Mouse (Mus musculus): ENCODE measurements around the gene Fer.
A peak's percentile ranks its signal among the peaks of the same experiment; 100 is the strongest.

Gene Fer

DNA sequence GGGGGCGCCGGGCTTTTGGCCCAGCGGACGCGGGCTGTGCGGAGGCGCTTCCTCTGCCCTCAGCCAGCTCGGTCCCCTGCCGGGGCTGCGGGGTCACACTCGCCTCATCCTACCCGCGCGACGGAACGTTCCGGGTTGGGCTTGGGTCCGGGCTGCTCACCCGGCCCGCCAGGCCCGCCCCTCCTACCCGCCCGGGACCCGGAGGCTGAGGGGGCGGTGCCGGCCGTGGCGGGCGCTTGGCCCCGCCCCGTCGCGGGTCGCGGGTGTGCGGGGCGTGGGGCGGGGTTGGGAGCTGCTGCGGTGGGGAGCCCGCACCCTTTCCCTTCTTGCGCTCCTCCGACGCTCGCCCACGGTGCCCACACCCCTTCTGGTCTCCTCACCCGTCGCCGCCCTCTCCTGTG is 1.3 kb downstream of the Fer start:
- no peak for DNase-seq (ENCODE audit: low read depth, low spot score)

DNA sequence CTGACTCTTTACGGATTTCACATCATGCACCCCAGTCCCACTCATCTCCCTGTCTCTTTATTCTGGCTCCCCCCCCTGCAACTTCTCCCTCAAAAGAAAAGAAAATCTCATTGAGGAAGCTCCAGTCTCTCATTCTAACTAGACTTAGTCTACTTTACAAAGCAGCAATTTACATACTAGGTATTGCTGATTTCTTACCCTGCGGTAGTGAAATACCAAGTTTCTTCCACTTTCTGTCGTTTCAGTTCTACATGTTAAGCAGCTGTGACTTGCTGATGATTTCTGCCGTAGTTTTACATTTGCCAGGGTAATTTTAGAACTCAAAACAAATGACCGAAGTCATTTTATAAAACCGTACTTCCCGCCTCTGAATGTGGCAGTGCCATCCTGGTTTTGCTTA is 8.9 kb downstream of the Fer start:
- DNase-seq (ENCODE audit: low read depth, low spot score), result peak; percentile 83

DNA sequence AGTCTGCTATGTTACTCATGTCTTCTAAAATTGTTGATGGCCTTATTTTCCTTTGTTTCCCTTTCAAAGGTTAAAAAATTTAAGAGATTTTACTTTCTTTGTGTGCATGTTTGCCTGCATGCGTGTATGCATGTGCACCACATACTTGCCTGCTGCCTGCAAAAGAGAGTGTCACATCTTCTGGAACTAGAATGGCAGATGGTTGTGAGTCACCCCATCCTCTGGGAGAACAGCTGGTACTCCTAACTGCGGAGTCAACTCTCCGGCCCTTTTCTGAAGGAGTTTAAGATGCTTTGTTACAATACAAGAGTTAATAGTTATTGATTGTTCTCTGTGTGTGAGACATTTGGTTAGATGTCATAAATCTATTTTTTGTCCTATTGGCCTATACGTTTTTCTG is 16.0 kb downstream of the Fer start:
- DNase-seq (ENCODE audit: low read depth, low spot score), result no peak

DNA sequence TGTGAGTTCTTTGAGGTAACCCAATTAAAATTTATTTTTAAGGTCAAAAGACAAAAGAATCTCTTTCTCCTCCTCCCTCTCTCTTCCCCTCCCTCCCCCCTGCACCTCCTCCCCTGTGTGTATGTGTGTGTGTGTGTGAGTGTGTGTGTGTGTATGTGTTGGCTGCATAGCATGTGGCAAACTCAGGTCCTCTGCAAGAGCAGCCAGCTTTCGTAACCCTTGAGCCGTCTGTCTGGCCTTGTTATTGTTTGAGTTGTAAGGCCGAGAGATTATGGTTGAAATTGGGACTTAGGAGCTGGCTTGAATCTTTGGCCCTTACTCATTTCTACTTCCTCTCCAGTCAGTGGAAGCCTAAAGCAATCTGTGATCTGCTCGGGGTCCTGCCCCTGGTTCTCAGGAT is 17.1 kb downstream of the Fer start:
- DNase-seq (ENCODE audit: low read depth, low spot score), result no peak

DNA sequence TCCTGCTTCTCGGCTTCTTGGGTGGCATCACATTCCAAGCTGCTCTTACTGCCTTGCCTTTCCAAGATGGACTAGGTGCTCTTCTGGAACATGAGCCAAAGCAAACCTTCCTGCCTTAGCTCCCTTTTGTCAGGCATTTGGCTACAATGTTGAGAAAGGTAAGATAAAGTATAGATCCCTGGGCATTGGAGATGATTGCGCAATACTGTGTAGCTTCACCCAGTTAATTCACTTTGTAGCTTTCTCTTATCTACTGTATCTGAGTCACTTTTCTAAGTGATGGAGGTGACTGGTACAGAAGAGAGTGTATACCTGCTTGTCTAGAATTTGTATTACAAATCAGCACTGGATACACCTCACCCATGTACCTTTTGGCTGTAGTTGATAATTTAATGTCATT is 24.1 kb downstream of the Fer start:
- no peak for DNase-seq (ENCODE audit: low read depth, low spot score)

DNA sequence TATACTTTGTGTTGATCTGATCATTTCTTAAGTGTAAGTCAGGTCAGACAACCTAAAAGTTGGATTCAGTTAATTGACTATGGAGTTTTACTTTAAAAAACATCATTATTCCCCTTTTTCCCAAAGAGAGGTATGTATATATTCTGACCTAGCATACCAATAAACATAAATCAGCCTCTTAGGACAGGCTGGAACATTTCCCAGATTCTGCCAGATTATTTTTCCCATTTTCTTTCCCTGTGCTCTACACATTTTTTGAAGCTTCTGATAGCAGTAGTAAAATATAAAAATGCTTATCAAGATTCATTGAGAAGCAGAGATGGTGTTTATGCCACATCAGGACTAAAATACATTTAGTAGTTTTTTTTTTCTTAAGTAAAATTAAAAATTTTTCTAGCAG is 27.7 kb downstream of the Fer start:
- DNase-seq (ENCODE audit: low read depth, low spot score), result no peak

DNA sequence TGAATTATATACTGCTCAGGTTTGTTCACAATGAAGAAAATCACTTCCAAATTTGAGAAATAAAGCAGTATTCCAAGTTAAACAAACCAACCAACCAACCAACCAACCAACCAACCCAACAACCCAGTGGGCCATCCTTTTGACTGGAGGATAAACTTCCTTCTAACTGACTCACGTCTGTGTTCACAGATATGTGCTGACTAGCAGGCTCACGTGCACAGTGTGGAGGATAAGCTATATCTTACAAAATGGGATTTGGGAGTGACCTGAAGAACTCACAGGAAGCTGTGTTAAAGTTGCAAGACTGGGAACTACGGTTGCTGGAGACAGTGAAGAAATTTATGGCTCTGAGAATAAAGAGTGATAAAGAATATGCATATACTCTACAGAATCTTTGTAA is 33.0 kb downstream of the Fer start:
- no peak for DNase-seq (ENCODE audit: low read depth, low spot score)

DNA sequence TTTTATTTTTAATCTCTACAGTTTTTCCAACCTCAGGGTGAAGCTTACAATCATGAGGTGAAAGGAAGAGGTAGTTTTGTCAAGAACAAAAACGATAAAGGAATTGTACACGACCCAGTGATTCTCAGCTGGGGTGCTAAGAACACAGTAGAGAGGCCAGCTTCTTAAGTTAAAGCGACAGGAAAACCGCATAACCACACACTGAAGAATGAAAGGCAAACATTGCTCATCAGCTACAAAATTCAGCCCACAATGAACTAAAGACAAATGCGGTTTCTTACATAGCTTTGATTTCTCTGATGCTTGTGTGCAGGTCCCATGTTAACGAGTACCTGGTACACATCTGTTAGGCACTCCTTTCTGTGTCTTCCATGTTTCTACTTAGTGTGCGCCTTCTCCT is 34.2 kb downstream of the Fer start:
- no peak for DNase-seq (ENCODE audit: low read depth, low spot score)

DNA sequence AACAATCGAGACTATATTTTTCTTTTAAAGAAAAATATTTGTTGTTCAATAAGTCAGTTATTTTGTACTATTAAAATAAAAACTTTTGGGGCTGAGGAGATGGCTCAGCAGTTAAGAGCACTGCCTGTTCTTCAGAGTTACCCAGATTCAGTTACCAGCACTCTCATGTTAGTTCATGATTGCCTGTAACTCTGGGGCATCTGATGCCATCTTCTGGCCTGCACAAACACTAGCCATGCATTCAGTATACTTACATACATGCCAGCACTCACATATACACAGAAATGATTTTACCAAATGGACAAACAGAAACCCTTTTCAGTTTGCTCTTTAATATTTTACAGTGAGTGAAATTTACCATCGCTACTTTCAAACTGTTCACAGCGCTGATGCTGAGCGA is 46.4 kb downstream of the Fer start:
- peak; percentile 31 for DNase-seq (ENCODE audit: low read depth, low spot score)

DNA sequence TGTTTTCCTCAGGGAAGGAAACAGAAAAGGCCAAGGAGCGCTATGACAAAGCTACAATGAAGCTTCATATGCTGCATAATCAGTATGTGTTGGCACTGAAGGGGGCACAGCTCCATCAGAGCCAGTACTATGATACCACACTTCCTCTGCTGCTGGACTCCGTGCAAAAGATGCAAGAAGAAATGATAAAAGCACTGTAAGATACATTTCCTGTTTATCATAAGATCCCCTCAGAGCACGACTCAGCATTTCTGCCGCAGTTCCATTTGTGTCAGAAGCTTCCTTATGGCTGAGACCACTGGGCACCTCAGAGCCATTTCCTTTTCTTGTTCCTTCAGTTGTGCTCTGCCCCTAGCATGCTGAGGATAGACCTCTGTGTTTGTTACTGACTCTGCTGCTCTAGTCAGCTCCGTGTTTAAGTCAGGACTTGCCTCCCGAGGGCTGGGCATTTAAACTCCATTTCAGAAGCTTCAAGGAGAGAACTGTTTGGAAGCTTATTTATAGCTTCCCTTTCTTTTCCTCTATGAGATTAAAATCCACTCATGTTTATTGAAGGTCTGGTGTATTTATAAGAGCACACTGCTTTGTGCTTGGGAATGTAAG is 58.8 kb downstream of the Fer start:
- DNase-seq (ENCODE audit: low read depth, low spot score), result peak; percentile 36

DNA sequence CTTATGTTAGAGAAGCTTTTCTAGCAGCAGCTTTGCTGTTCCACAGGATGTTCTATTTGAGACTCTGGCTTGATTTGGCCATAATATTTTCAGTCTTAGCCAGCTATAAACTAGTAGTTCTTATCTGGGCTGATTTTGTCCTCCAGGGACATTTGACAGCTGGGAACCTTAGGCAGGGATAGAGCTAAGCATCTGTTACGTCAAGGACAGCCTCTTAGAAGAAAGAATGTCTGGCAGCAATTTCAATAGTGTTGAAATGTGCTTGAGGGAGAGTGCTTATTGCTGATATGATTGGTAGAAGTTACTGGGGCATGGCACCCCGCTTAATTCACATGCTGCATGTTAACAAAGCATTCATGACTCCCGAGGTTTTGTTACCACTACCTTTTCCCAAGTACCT is 62.7 kb downstream of the Fer start:
- no peak for DNase-seq (ENCODE audit: low read depth, low spot score)

DNA sequence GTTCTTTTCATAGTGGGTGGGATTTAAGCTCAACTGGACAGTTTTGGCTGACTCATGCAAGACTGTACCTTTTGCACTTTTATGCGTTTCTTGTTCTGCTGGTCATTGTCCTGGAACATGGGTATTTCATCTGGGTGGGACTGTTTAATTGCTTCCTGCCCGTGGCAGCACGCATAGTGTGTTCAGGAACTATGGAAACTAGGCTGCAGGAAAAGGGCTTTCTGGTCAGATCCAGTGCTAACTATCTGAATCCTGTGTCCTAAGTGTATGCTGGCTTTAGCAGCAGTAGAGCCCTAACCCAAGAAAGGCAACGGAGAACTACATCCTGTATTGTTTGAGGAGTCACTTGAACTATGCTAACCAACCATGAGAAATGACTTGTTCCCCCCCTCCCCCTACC is 67.8 kb downstream of the Fer start:
- peak; percentile 29 for DNase-seq (ENCODE audit: low read depth, low spot score)

DNA sequence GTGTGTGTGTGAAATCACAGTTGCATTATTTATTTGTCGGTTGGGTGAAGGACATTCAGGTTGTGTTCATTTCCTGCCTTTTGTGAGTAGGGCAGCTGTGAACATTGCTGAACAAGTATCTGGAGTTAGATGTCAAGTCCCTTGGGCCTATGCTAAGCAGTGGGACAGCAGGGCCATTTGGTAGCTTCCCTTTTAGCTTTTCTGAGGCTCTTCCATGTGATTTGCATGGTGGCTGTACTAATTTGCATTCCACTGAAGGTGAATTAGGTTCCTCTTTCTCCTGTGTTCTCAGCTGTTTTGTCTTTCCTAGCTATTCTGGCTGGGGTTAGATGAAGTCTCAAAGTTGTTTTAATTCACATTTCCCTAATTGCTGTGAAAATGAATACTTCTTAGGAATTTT is 68.7 kb downstream of the Fer start:
- peak; percentile 86 for DNase-seq (ENCODE audit: low read depth, low spot score)

DNA sequence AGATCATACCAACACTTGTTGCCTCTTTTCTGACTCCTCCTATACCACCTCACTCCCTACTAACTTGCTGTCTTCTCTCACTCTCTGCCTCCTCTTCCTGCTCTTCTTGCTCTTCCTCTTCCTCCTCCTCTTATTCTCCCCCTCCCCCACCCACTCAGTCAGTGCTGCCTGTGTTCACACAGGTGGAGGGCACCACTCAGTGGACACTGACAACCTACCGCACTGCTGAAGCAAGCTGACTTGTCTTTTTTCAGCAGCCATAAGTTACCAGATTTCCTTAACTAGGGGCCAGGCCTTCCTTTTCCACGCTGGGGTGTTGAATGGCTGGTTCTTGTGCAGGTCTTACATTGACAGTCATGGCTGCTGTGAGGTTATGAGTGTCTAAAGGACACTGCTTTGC is 72.5 kb downstream of the Fer start:
- DNase-seq (ENCODE audit: low read depth, low spot score), result peak; percentile 46

DNA sequence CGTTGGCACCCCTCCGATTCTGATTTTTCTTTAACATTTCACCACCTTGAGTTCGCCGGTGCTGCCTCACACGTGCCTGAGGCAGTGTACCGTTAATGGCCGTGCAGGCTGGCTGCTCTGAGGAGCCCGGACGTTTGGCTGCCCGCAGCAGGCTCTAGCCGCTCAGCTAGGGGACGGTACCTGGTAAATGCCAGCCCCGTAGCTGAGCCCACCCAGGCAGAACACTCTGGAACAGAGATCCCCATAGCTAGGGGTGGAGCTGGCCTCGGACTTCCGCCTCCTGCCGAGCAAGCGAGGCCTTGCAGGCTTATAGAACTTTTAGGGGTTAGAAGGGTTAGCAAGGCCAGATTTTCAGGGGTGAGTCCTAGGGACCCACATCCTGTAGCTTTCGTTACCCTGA is 75.0 kb downstream of the Fer start:
- DNase-seq (ENCODE audit: low read depth, low spot score), result no peak

DNA sequence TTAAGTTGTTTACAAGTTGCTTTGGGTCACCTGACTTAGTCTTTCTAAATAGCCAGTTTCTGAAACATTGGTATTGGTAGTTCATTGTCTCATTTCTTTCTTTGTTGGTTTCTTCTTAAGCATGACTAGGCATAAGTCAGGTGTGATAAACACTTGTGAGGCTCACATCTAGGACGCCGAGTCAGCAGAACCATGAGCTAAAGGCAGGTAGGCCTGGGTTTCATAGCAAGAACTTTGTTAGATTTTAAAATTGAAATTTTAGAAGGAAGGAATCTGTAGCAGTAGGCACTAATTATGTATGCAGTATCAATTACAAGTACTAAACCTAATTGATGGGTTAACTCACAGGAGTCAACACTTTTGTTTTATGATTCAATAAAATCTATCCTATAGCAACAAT is 83.9 kb downstream of the Fer start:
- no peak for DNase-seq (ENCODE audit: low read depth, low spot score)

DNA sequence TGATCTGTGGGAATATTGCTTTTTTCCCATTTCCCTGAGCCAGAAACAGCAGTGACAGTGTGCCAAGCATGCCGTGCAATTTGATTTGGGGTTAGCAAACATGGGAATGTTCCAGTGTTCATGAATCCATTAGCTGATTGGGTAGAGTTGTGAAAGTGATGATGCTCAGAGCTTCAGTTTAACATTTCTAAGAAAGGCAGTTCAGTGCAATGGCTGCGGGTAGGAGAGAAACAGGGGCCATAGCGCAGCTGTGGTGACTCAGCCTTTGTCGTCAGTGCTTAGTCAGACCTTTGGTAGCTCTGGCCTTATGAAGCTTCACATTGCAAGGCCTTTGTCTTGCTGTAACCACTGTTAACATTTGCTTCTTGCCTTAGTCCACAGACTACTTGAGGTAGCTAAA is 85.9 kb downstream of the Fer start:
- DNase-seq (ENCODE audit: low read depth, low spot score), result no peak

DNA sequence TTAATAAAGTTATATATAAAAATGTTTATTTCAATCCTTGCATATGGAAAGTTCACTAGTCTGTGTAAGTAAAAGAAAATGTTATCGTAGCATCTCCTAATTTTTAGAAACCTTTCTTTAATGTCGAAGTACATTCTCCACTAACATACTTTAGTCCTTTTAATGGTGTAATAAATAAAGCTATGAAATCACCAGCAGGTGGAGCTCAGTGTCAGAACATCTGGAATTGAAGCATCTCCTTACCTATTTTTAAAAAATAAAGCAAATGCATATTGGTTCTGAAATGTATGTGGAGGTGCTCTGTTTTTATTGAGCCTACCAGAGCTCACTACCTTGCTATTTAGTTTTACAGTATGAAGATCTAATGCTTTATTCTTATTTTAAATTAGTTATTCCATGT is 88.6 kb downstream of the Fer start:
- peak; percentile 44 for DNase-seq (ENCODE audit: low read depth, low spot score)

DNA sequence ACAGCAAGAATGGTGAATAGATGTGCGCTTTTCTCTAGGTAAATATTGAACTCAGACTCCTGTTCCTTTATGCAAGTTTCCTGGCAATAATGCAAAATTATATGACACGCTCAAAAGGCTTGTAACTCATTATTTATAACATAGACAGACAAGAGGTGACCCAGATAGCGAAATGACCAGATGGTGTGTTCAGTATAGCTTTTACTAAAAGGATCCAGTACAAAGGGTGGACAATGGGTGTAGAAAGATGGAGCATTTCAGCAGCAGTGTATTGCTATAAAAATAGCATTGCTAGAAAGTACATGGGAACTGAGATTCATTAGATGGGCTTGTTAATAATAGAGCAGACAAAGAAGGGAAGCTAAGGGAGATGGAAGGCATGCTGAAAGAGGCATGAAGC is 104.2 kb downstream of the Fer start:
- DNase-seq (ENCODE audit: low read depth, low spot score), result no peak

DNA sequence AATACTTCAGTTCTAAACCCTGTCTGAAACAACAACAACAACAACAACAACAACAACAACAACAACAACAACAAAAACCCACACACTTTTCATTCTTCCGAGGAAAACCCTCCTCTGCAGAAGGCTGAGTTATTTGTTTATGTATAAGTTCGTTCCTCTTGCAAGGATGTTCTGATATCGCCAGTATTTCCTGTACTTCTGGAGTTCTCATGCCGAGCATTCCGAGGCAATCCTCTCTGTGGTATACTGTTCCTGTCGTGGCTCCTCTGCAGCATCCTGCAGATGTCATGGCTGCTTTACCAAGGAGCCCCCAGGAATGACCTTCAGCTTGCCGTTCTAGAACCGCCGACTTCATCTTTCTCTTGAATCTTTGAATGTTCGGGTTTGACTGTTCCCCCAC is 106.6 kb downstream of the Fer start:
- no peak for DNase-seq (ENCODE audit: low read depth, low spot score)

DNA sequence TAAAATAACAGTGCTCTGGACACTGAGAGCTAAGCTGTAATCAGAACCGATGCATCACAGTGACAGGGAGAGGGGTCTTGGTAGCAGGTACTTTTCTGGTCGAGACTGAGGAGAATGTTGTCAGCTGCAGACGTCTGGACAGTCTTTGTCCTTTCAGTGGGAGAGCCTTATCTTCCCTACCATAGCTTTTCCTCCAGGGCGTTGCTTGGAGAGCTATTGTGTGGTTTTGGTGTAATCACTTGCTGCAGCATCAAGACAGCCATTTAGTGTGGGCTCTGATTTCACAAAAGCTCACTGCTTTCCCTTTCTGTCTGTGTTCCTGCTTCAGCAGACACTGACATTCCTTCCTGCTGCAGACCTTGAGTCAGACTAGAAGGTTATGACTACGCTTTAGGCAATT is 107.4 kb downstream of the Fer start:
- no peak for DNase-seq (ENCODE audit: low read depth, low spot score)

DNA sequence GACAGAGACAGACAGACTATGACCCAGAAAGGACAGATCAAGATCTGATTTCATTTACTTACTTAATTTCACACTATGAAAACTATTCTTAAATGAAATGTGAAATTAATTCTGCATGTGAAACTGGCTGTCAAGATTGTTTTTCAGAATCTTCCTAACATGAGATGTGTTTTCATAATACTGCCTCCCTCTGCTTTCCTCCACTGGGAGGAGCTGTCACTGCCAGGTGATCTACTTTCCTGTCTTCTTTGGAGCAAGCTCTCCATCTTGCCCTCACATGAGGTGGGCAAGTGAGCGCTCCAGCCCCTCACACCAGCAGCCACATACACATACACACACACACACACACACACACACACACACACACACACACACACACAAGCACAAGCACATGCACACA is 108.1 kb downstream of the Fer start:
- DNase-seq (ENCODE audit: low read depth, low spot score), result no peak

DNA sequence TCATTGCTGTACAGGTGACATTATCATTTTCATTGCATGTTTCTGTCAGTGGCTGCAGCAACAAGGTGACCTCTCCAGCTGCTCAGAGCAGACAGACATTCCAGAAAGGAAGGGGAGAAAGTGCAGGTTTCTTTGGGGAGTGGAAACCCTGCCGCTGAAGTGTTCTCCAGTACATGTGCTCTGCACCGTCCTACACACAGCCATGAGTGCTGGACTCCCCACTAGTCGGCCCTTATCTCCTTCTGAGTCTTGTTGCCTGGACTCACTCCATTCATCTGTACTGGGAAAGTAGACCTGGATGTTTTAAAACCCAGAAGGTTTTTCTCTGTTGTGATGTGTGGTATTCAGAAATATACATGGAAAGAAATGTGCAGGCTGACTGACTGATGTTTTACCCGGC is 109.3 kb downstream of the Fer start:
- DNase-seq (ENCODE audit: low read depth, low spot score), result no peak

DNA sequence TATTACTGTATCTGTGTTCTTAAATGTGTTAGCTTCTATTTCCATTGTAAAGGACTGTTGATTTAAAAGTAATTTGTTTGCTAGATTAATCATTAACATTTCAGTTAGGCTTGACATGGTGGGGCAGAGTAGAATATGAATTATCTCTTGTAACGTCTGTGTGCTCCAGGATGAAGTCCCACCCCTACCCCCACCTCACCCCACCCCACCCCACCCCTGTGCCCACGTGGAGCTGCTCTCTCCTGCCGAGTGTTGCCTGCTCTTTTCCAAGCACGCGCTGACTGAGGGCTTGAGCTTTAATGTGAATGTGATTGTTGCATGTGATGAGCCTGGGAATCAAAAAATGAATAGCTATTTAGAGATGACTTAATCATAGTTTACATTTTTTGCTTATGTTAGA is 110.9 kb downstream of the Fer start:
- DNase-seq (ENCODE audit: low read depth, low spot score), result no peak

DNA sequence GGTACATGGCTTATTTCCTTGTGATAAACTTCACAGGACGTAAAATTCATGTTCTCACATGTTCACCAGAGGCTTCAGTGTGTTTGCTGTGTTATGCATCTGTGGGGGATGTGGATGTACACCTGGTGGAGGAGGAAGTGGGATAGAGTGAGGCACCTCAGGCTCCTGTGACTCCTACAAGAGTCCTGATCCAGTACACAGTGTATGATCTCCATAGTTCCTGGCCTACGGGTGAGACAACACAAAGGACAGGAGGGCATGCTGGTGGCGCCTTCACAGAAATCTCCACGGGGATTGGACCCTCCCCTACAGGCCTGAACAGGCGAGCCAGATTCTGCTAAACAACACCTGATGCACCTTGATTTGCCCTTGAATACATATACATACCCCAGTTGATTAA is 111.4 kb downstream of the Fer start:
- no peak for DNase-seq (ENCODE audit: low read depth, low spot score)

All from A20 (cell line).